Mouse (Mus musculus) cerebellum, postnatal 14 days (tissue): ENCODE results near the gene Sgip1.

ENCODE experiments used
- DNase-seq, 2 experiments: peaks; one replicate each; pipeline ENCODE4 v3.0.0; 2021; ENCODE audit warnings: mixed read lengths in 2 of 2

Sgip1 gene

GRCm38 (mm10) chr4:102840956-102841729 is 100.0 kb downstream of the Sgip1 start:
- DNase-seq, result peak in 1 of 2 experiments; percentile 40

- no peak for DNase-seq
Observed at GRCm38 (mm10) chr4:102850498-102850897, 109.4 kb downstream of the Sgip1 start.

GRCm38 (mm10) chr4:102851161-102851560 is 110.1 kb downstream of the Sgip1 start:
- DNase-seq, result no peak

GRCm38 (mm10) chr4:102852290-102852689 is 111.2 kb downstream of the Sgip1 start:
- no peak for DNase-seq

GRCm38 (mm10) chr4:102852808-102853207 is 111.7 kb downstream of the Sgip1 start:
- DNase-seq, result no peak

- DNase-seq, result peak in 1 of 2 experiments; percentile 34
Observed at GRCm38 (mm10) chr4:102853330-102854022, 112.4 kb downstream of the Sgip1 start.

GRCm38 (mm10) chr4:102854928-102855892 is 114.1 kb downstream of the Sgip1 start:
- DNase-seq, result peak; percentile 24 to 35

- DNase-seq, result no peak
Observed at GRCm38 (mm10) chr4:102856086-102856485, 115.0 kb downstream of the Sgip1 start.

GRCm38 (mm10) chr4:102859259-102860194 is 118.4 kb downstream of the Sgip1 start:
- DNase-seq, result peak; percentile 24 to 46

- DNase-seq, result no peak
Observed at GRCm38 (mm10) chr4:102862751-102863710, 121.9 kb downstream of the Sgip1 start.

- DNase-seq, result no peak
Observed at GRCm38 (mm10) chr4:102866531-102866930, 125.4 kb downstream of the Sgip1 start.

GRCm38 (mm10) chr4:102871274-102871673 is 130.2 kb downstream of the Sgip1 start:
- no peak for DNase-seq

GRCm38 (mm10) chr4:102883142-102883541 is 142.0 kb downstream of the Sgip1 start:
- no peak for DNase-seq

- no peak for DNase-seq
Observed at GRCm38 (mm10) chr4:102884228-102884627, 143.1 kb downstream of the Sgip1 start.

GRCm38 (mm10) chr4:102886459-102886858 is 145.4 kb downstream of the Sgip1 start:
- no peak for DNase-seq

- no peak for DNase-seq
Observed at GRCm38 (mm10) chr4:102886902-102887301, 145.8 kb downstream of the Sgip1 start.

- DNase-seq, result no peak
Observed at GRCm38 (mm10) chr4:102887770-102888689, 146.9 kb downstream of the Sgip1 start.

GRCm38 (mm10) chr4:102895866-102896265 is 154.8 kb downstream of the Sgip1 start:
- DNase-seq, result no peak

GRCm38 (mm10) chr4:102898987-102899386 is 157.9 kb downstream of the Sgip1 start:
- peak in 1 of 2 experiments; percentile 7 for DNase-seq
